Mouse (Mus musculus) spleen, adult 2 months (tissue): ENCODE data around the gene Pde2a.

Experiments
- CTCF ChIP-seq: fragments of 200-500 bp; IDR thresholded peaks from 2 replicates; pipeline ENCODE4 v1.5.1; 2011; ENCODE audit warnings: mild to moderate bottlenecking, inconsistent platforms; ENCODE audit not compliant: insufficient read depth, insufficient read length, insufficient replicate concordance; ENCODE audit errors: extremely low read depth
- POLR2A ChIP-seq: fragments of 200-500 bp; IDR thresholded peaks from 2 replicates; pipeline ENCODE4 v1.6.1; 2011; ENCODE audit warnings: low read depth, low read length, inconsistent platforms

GRCm38 (mm10) chr7:101459923-101460607, 38.6 kb downstream of the Pde2a start:
- no peak for TF ChIP-seq CTCF
- no peak for TF ChIP-seq POLR2A
